Mouse (Mus musculus): Measurements from ENCODE around the gene Nln.

Nln gene

DNA sequence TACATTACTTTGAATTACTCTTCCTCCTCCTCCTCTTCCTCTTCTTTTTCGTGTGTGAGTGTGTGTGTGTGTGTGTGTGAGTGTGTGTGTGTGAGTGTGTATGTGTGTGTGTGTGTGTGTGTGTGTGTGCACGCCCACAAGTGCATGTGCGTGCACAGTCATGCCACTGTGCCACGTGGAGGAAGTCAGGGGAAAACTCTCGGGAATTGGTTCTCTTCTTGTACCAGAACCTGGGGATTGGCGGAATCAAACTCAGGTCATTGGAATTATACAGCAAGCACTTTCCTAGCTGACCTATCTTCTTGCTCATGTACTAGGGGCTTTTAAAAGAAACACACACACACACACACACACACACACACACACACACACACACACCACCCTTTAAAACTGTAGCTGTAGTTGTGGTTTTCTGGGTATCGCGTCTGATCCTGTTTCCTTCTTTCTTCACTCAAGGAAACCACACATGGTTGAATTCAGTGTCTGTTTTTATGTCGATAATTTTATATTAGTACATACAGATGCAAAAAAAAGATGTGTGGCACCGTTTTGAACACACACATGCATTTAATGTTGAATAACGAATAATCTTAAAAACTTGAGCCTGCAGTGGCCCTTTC lies 97.1 kb downstream of the Nln start:
- DNase-seq, result no peak

DNA sequence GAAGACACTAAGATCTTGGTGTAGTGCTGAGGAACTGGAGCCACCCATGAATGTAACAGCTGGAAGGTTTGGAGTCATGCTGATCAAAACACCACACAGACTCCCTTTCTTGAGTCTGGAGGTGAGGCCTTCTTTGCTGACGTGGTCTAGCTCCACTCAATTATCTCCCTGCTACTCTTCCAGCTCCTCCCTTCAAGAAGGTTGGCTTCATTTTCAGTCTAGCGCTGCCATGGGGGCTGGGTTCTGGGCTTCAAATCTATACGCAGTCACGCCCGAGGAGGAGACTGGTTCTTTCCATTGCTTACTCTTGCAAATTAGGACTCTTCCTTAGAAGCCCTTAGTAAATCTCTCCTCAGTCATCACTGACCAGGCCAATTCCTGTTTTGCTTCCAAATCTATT lies 98.1 kb downstream of the Nln start:
- DNase-seq, result no peak

DNA sequence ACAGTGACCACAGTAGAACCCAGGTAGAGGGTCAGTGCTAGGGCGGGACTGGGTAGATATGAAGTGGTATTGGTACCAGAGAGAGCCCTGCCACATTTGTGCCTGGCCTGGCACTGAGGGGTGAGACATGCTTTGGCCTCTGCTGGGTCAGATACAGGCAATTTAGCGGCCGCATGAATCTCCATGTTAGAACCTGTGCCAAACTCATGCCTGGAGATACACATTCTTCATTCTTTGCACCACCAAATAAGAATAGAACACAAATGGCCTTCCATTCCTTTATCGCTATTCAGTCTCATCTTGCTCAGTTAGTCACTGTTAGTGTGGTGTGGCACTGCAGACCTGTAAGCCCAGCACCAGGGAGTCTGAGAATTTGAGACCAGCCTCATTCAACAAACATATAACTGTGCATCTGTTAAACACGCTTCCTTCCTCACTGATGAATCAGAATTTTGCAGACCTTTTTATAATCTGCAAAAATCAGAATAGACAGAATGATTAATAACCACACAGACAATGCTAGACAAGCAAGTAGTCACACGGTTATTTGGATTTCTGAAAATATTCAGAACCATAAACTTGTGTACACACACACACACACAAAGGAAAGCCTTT lies 104.1 kb downstream of the Nln start:
- no peak for DNase-seq

DNA sequence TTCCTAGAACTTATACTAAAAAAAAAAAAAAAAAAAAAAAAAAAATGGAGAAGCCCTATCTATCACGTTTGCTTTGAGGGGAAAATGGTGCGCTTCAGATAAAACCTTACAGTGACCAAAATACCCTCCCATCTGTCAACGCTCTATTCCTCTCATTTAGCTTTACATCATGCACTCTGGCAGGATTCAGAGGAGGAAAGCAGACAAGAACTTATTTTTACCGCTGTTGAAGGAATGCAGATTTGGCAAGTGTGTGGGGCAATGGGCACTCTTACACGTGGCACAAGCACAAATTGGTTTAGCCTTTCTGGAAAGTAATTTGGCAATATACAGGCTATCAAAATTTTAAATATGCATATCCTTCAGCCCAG lies 115.3 kb downstream of the Nln start:
- DNase-seq, result no peak

DNA sequence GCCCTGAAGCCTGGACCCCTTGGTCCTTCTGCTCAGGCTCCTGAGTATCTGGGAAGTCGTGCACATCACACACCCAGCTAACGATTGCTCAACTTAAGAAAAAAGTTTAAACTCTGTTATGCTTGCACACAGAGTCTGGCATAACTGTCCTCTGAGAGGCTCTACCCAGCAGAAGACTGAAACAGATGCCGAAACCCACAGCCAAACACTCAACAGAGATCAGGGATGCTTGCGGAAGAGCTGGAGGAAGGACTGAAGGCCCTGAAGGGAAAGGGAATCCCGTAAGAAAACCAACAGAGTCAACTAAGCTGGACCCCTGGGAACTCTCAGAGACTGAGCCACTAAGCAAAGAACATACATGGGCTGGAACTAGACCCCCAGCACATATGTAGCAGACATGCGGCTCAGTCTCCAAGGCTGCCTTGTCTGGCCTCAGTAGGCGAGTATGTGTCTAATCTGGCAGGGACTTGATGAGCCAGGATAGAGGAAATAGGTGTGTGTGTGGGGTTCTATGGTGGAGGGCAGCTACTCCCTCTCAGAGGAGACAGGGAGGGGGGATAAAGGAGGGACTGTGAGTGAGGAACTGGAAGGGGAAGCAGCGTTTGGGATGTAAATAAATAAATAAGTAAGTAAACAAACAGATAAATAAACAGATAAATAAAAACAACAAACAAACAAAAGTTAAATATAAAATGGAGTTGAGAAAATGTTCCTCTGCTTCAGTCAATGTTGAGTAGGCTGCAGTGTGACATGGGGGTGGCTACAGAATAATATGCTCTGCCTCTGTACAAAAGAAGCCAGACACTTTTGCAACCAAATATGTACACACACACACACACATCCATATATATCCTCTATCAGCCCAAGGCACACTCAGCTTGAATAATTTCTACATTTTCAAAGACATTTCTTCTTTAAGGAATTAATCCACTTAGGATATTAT lies 116.0 kb downstream of the Nln start:
- no peak for DNase-seq

DNA sequence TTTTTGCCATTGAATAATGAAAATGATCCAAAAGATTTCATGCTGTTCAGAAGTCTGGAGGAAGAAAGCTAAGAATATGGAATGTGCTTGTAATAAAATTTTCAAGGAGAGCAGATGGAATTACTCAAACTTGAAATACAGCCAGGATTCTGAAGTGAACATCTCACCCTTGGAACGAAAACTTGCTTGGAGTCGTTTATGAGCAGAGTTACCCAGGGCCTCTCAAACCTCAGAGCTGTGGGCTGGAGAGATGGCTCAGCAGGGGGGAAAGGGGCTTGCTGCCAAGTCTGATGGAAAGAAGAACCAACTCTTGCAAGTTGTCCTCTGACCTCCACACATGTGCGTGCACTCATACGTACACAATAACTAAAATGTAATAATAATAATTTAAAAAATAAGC lies 122.8 kb downstream of the Nln start:
- peak in 1 of 2 experiments; percentile 33 for DNase-seq

DNA sequence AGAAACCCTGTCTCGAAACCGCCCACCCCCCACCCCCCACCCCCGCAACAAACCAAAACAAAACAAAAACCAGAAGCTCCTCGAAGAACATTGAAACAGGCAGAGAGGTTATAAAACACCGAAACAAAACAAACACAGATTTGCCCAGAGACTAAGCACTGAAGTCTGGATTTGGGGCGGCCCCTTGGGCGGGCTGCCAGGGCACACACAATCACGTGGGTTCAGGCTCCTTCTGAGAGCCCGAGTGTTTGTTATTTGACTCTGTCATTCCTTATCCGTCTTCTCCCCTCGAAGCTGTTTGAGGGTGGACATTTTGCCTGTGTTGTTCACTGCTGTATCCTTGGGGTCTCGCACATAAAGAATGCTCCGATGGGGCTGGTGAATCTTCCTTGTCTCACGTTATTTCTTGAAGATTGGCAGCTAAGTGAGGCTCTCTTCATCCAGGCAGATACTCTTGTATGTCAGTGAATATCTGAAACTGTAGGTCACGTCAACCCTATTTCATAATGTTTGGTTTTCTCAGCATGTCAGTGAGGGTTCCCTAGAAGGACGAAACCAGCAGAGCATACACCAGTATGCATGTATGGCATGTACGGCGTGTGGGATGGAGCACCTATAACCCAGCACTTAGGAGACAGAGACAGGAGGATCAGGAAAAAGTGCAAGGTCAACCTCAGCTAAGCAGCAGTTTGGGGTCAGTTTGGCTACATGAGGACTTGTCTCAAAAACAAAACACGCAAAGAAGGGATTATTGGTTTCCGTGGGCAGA lies 123.7 kb downstream of the Nln start:
- DNase-seq, result no peak

DNA sequence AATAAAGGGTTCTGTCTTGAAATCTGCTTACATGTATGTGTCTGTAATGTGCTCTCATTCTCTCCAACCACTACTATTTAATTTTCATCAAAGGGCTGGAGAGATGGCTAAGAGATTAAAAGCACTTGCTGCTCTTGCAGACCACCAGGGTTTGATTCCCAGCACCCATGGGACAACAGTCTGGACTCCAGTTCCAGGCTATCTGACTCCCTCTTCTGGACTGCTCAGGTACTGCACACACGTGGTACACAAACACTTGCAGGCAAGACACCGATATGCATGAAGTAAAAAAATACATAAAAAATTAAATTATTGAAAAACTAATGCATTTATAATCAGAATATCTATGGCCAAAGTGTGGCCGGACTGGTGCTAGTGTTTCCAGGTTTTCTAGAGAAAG lies 127.0 kb downstream of the Nln start:
- DNase-seq, result peak in 1 of 2 experiments; percentile 12

DNA sequence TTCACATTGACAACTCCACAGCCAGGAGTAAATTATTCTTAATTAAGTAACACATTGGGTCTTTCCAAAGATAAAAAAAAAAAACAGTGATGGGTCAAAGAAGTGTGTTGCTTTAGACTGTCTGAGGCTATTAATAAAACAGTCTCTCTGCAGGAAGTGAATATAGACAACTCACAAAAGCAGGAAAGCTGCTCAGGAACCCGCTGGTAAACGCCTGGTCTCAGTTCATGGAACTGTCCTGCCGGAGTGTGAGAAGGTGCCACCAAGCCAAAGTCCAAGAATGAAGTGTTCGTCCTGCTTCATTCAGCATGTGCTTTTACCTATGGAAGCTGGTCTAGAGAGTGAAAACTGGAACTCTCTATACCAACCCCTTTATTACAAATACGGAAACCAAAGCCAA lies 129.0 kb downstream of the Nln start:
- DNase-seq, result no peak

DNA sequence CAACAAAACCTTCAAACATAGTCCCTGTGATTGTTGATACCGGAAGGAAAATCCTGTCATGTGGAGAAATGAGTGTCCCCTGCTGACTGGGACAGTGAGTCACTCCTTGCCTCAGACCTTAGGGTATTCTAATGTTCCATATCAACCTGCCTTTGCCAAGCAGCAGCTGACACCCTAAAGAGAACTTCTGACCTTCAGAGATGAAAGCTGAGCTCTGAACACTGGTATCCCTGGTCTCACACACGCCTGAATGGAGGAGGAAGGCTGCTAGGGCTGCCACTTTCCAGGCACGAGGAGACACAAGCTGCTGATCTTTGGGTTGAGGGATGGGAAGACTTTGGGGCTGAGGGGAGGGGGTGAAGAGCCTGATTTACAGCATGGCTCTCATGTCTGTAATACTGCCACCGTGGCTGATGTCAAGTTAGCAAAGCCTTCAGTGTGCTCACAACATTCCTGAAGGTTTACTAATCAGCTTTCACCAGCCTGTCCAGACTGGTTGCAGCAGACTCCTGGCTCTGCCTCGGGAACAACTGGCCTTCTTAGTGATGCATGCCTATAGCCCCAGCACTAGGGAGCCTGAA lies 131.0 kb downstream of the Nln start:
- DNase-seq, result no peak

DNA sequence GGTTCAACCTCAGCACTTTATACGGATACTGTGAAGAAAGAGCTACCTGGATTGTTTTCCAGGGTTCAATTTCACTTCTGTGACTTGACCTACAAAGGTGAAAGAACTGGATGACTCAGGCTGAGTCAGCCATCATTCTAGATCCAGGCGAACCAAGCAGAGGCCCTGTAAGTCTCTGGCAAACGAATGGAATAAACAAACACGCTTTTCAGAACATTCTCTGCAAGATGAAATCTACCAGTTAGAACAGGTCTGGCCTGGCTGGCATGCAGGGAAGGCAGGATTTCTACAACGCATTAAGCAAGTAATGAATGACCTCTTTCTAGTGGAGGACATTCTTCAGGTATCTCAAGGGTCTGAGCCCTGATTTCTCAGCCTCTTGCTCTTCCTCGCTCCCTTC lies 131.6 kb downstream of the Nln start:
- DNase-seq, result no peak

DNA sequence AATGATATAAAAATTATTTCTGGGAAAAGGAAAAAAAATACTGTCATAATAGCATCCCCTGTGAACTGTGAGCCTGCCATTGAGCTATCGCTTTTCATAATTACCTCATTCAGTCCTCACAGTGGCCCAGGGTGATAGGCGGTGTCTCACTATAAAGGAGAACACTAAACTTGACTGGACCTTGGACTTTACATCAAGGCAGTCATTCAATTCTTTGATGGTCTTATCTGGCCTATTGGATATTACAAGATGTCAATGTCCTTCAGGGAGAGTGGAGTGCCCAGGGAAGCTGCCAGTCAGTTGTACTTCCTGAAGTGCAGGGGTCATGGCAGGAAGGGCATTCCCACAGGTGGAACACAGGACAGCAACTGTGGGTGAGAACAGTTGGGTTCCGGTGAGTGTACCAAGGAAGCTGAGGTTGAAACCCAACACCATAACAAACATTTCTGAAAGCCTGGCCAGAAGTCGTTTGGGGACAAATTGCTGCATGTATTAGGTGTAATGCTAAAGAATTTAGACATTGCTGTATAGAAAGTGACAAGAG lies 133.2 kb downstream of the Nln start:
- no peak for DNase-seq

DNA sequence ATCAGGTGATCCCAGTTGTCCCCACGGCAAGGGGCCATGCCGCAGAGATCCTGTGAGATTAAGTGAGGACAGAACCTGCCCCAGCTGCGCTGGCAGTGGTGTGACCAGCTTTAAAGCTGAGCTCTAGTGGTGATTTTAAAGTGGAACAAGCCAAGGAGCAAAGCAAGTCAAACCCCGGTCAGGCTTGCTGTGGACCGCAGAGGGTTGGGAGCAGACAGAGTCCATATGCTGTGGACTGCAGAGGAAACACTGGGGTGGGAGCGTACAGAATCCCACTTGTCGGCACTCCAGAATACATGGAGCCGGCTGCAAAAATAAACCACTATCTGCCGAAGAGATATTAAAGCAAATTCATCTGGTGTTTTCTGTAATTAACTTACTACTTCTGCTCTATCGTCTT lies 134.3 kb downstream of the Nln start:
- no peak for DNase-seq

DNA sequence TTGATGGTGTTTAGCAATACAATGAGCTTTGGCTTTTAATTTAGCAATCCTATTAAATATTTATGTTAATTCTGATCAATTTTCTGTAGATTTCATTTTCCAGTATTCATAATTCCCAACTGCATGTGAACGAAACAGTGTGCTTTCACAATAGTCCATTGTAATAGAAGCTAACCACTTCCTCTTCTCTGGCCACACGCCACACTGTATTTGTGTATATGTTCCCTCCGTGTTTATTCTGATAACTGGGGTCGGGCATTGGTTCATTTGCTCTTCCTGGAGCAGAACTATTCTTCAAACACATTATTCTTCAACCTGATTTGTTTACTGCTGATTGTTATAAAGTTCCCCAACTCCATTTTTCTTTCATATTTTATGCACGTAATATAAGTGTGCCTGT lies 135.4 kb downstream of the Nln start:
- no peak for DNase-seq
